Mouse (Mus musculus) CH12.LX (cell line): ENCODE data around the gene Tnnt2. TPM values are rescaled to one million over a fixed set of nuclear protein-coding genes. Genes with fewer than 3 reads are reported as not detected.

Experiments used
- DNase-seq: peaks from one replicate; pipeline ENCODE4 v3.0.0-alpha.2; 2013; ENCODE audit errors: extremely low read depth
- H3K27ac ChIP-seq: 2 replicates; pipeline ENCODE4 v1.5.1; 2012; ENCODE audit warnings: low read depth, mild to moderate bottlenecking, control low read depth, moderate library complexity; ENCODE audit not compliant: insufficient read depth
- H3K27me3 ChIP-seq: replicated peaks from 2 replicates; pipeline ENCODE3; 2012; ENCODE audit warnings: inconsistent platforms
- H3K36me3 ChIP-seq, 2 experiments: replicated peaks in 1 of 2; 2 replicates each; pipeline versions ENCODE3 to v1.6.1; 2012; ENCODE audit warnings: inconsistent platforms in 1 of 2, low read length in 1 of 2, mild to moderate bottlenecking in 1 of 2, mixed read lengths in 1 of 2, moderate library complexity in 1 of 2; ENCODE audit not compliant: control insufficient read depth in 1 of 2, insufficient read depth in 1 of 2
- H3K4me1 ChIP-seq, 2 experiments: 2 replicates each; pipeline ENCODE4 v1.6.1; 2012; ENCODE audit warnings: inconsistent platforms in 1 of 2, moderate library complexity in 1 of 2; ENCODE audit not compliant: insufficient read depth in 2 of 2, control insufficient read depth in 1 of 2
- H3K4me2 ChIP-seq: 2 replicates; pipeline ENCODE4 v1.6.1; 2012; ENCODE audit warnings: low read depth, mild to moderate bottlenecking, control low read depth; ENCODE audit not compliant: poor library complexity, insufficient read depth, severe bottlenecking
- H3K4me3 ChIP-seq, 3 experiments: fragments of 150-350 bp in 1 of 3; sonication (generic) in 1 of 3; replicated peaks in 1 of 3; 2 replicates each; pipeline versions ENCODE3 to v1.5.1; 2011 to 2012; ENCODE audit warnings: low read depth in 2 of 3, low read length in 2 of 3, mild to moderate bottlenecking in 2 of 3, moderate library complexity in 2 of 3, control low read depth in 1 of 3, improper control_type of control experiment in 1 of 3, inconsistent platforms in 1 of 3, mixed read lengths in 1 of 3; ENCODE audit not compliant: poor library complexity in 1 of 3
- H3K79me2 ChIP-seq: replicated peaks from 2 replicates; pipeline ENCODE4 v1.6.1; 2012; ENCODE audit warnings: mild to moderate bottlenecking, moderate library complexity; ENCODE audit not compliant: control insufficient read depth, poor library complexity, insufficient read depth, severe bottlenecking; ENCODE audit errors: extremely low read depth
- H3K9ac ChIP-seq: 2 replicates; pipeline ENCODE4 v1.6.1; 2012; ENCODE audit warnings: low read depth, mild to moderate bottlenecking, control low read depth, moderate library complexity; ENCODE audit not compliant: insufficient read depth
- H3K9me3 ChIP-seq: replicated peaks from 2 replicates; pipeline ENCODE3; 2012; ENCODE audit warnings: low read length, inconsistent platforms, mixed read lengths
- BHLHE40 ChIP-seq: IDR thresholded peaks from 2 replicates; pipeline ENCODE4 v1.6.1; 2011; ENCODE audit warnings: mild to moderate bottlenecking, low read depth, low read length, improper control_type of control experiment
- E2F4 ChIP-seq: IDR thresholded peaks from 2 replicates; pipeline ENCODE4 v1.6.1; 2011; ENCODE audit warnings: low read depth, low read length, improper control_type of control experiment; ENCODE audit not compliant: insufficient replicate concordance
- EP300 ChIP-seq: IDR thresholded peaks from 2 replicates; pipeline ENCODE4 v1.6.1; 2011; ENCODE audit warnings: low read length, improper control_type of control experiment
- ETS1 ChIP-seq: conservative IDR thresholded peaks from 2 replicates; pipeline ENCODE4 v1.6.1; 2012; ENCODE audit warnings: low read depth, mild to moderate bottlenecking, inconsistent platforms, low read length, improper control_type of control experiment, moderate library complexity
- GABPA ChIP-seq: IDR thresholded peaks from 2 replicates; pipeline ENCODE4 v1.6.1; 2012; ENCODE audit warnings: low read depth, low read length, improper control_type of control experiment, inconsistent platforms; ENCODE audit not compliant: insufficient replicate concordance
- HCFC1 ChIP-seq: IDR thresholded peaks from 2 replicates; pipeline ENCODE4 v1.6.1; 2012; ENCODE audit warnings: low read depth, mild to moderate bottlenecking, inconsistent platforms, low read length, improper control_type of control experiment
- IRF4 ChIP-seq: IDR thresholded peaks from 2 replicates; pipeline ENCODE4 v1.6.1; 2014; ENCODE audit warnings: low read depth, mild to moderate bottlenecking, inconsistent platforms, low read length, improper control_type of control experiment
- JUND ChIP-seq: conservative IDR thresholded peaks from 2 replicates; pipeline ENCODE4 v1.6.1; 2011; ENCODE audit warnings: low read depth, low read length, improper control_type of control experiment
- KAT2A ChIP-seq: IDR thresholded peaks from 2 replicates; pipeline ENCODE4 v1.6.1; 2012; ENCODE audit warnings: low read length, improper control_type of control experiment, inconsistent platforms; ENCODE audit not compliant: insufficient replicate concordance
- MAFK ChIP-seq: IDR thresholded peaks from 2 replicates; pipeline ENCODE4 v1.6.1; 2011; ENCODE audit warnings: low read length, improper control_type of control experiment; ENCODE audit not compliant: insufficient replicate concordance
- MAX ChIP-seq: IDR thresholded peaks from 2 replicates; pipeline ENCODE4 v1.6.1; 2011; ENCODE audit warnings: low read length, improper control_type of control experiment
- MXI1 ChIP-seq: IDR thresholded peaks from 2 replicates; pipeline ENCODE4 v1.6.1; 2011; ENCODE audit warnings: mild to moderate bottlenecking, low read depth, low read length, improper control_type of control experiment
- MYC ChIP-seq: IDR thresholded peaks from 2 replicates; pipeline ENCODE4 v1.6.1; 2011; ENCODE audit warnings: low read depth, mild to moderate bottlenecking, improper control_type of control experiment, low read length
- PAX5 ChIP-seq: IDR thresholded peaks from 2 replicates; pipeline ENCODE4 v1.6.1; 2012; ENCODE audit warnings: low read length, inconsistent platforms, mixed read lengths
- POLR2A ChIP-seq: IDR thresholded peaks from 2 replicates; pipeline ENCODE4 v1.6.1; 2011; ENCODE audit warnings: low read depth, mild to moderate bottlenecking, improper control_type of control experiment, low read length
- POLR2AphosphoS2 ChIP-seq: IDR thresholded peaks from 2 replicates; pipeline ENCODE4 v1.6.1; 2011; ENCODE audit warnings: low read depth, low read length, improper control_type of control experiment
- RAD21 ChIP-seq: IDR thresholded peaks from 2 replicates; pipeline ENCODE4 v1.6.1; 2011; ENCODE audit warnings: low read depth, mild to moderate bottlenecking, low read length, improper control_type of control experiment, moderate library complexity
- SMC3 ChIP-seq: IDR thresholded peaks from 2 replicates; pipeline ENCODE4 v1.6.1; 2011; ENCODE audit warnings: low read depth, low read length, improper control_type of control experiment
- TCF12 ChIP-seq: IDR thresholded peaks from 2 replicates; pipeline ENCODE4 v1.6.1; 2014; ENCODE audit warnings: low read depth, mild to moderate bottlenecking, inconsistent platforms, low read length, improper control_type of control experiment
- UBTF ChIP-seq: IDR thresholded peaks from 2 replicates; pipeline ENCODE4 v1.6.1; 2012; ENCODE audit warnings: low read depth, mild to moderate bottlenecking, inconsistent platforms, low read length, improper control_type of control experiment, moderate library complexity
- USF2 ChIP-seq: conservative IDR thresholded peaks from 2 replicates; pipeline ENCODE4 v1.6.1; 2011; ENCODE audit warnings: low read depth, low read length, improper control_type of control experiment
- ZKSCAN1 ChIP-seq: IDR thresholded peaks from 2 replicates; pipeline ENCODE4 v1.6.1; 2012; ENCODE audit warnings: low read depth, inconsistent platforms, low read length, improper control_type of control experiment, borderline replicate concordance
- ZMIZ1 ChIP-seq: IDR thresholded peaks from 2 replicates; pipeline ENCODE4 v1.6.1; 2012; ENCODE audit warnings: low read depth, mild to moderate bottlenecking, inconsistent platforms, low read length, improper control_type of control experiment
- ZNF384 ChIP-seq: IDR thresholded peaks from 2 replicates; pipeline ENCODE4 v1.6.1; 2012; ENCODE audit warnings: low read depth, low read length, improper control_type of control experiment, inconsistent platforms
- dilution Hi-C: fragments of 300-500 bp; cut with MboI; formaldehyde crosslinking; loops from 2 replicates; pipeline ENCODE4 v1.14.3; 2020; ENCODE audit warnings: low sequenced_read_pairs; ENCODE audit not compliant: extremely low pct_unique_long_range_greater_than_20kb, extremely low pct_ligation_motif_present
- in situ Hi-C: fragments of 300-500 bp; cut with MboI; formaldehyde crosslinking; loops from 3 replicates; pipeline ENCODE4 v1.14.3; 2019; ENCODE audit warnings: low sequenced_read_pairs, low pct_ligation_motif_present, low pct_unique_long_range_greater_than_20kb, mixed read lengths
- polyA plus RNA-seq: library from polyadenylated mRNA; unstranded; fragments of >175 nt; gene quantifications from 2 replicates; pipeline ENCODE4 v1.2.1, GENCODE M21; 2012; ENCODE audit warnings: low read depth; ENCODE audit not compliant: insufficient read length
- total RNA-seq, 2 experiments: library from RNA; depleted of rRNA; stranded (reverse); fragments of 300-350 nt in 1 of 2; fragments of >200 nt in 1 of 2; gene quantifications; 2 replicates each; pipeline ENCODE4 v1.2.3; 2012 to 2014

The Tnnt2 gene
- total and polyA plus RNA-seq, 3 experiments = 3.6 to 31.1 (median 8.6) TPM

DNA sequence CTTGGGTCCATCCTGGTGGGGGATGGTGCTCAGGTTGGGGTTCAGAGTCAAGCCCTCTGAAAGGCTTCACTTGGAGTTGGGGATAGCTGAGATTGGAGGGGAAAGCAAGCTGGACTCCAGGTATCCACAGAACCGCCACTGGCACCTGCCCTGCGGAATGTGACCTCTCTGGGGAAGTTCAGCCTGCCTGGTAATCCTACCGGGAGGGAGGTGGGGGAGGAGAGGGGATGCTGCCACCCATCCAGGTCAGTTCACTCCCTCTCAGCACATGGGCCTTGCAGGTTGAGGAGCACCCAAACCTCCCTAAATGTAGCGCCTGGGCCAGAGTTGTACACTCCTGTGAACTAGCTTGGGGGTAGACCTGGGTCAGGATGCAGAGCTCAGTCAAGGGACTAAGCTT lies 19.9 kb downstream of the Tnnt2 start:
- Histone ChIP-seq H3K4me1 (peaks cover 2 to 5% of the 10 kb centered on the region in 2 experiments; a peak in 3 of 4 replicates), H3K4me2 (no peak overlapping the region), H3K79me2 (no peaks in the 10 kb centered on the region), H3K9me3 (no peaks in the 10 kb centered on the region), H3K27ac (no peak overlapping the region), H3K4me3 (no peak overlapping the region), H3K36me3 (peaks cover 0 to 9% of the 10 kb centered on the region in 2 experiments), H3K27me3 (peaks cover 33% of the 10 kb centered on the region), H3K9ac (no peak overlapping the region)
- TF ChIP-seq POLR2AphosphoS2 (no peak), POLR2A (no peak), ZKSCAN1 (no peak), USF2 (no peak), TCF12 (no peak), PAX5 (no peak), JUND (no peak), E2F4 (no peak), BHLHE40 (no peak), ZNF384 (no peak), HCFC1 (no peak), MAFK (no peak)
- in situ Hi-C loops (no loop called here), dilution Hi-C loops (no loop called here)
- no peak for DNase-seq

- dilution Hi-C loops = no loop called here
- TF ChIP-seq GABPA = no peak
- no peak for TF ChIP-seq MYC
Measured at GRCm38 (mm10) chr1:135857137-135857775, 21.1 kb downstream of the Tnnt2 start.

DNA sequence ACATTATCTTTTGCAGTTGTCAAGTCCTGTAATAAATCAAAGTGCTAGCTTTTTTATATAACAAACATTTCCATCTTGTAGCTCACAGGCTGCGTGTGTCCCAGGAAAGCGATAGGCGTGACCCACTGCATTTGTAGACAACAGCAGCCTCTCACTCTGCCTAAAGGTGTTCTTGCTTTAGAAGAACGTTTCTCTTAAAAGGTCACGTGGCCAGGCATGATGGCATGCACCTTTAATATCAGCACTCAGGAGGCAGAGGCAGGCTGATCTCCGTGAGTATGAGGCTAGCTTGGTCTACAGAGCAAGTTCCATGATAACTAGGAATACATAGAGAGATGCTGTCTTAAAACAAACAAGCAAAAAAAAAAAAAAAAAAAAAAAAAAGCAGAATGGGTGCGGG lies 22.4 kb downstream of the Tnnt2 start:
- Histone ChIP-seq H3K9ac (no peak overlapping the region), H3K79me2 (no peaks in the 10 kb centered on the region), H3K9me3 (no peaks in the 10 kb centered on the region), H3K27me3 (peaks cover 57% of the 10 kb centered on the region), H3K4me1 (peaks cover 3 to 13% of the 10 kb centered on the region in 2 experiments; a peak in 3 of 4 replicates), H3K4me3 (no peak overlapping the region), H3K36me3 (no peaks in the 10 kb centered on the region), H3K27ac (no peak overlapping the region), H3K4me2 (no peak overlapping the region)
- in situ Hi-C loops = no loop called here
- dilution Hi-C loops = no loop called here
- DNase-seq = no peak
- TF ChIP-seq HCFC1 (no peak), UBTF (no peak), TCF12 (no peak), POLR2A (no peak), ETS1 (no peak), KAT2A (no peak), ZMIZ1 (no peak), GABPA (no peak), EP300 (no peak), SMC3 (no peak), MAX (no peak), JUND (no peak), IRF4 (no peak), MXI1 (no peak), RAD21 (no peak)

More at GRCm38 (mm10) chr1:135857137-135857775, 21.1 kb downstream of the Tnnt2 start:
- Histone ChIP-seq H3K4me3 (no peak overlapping the region), H3K79me2 (no peaks in the 10 kb centered on the region), H3K9me3 (no peaks in the 10 kb centered on the region), H3K4me2 (no peak overlapping the region), H3K27me3 (peaks cover 45% of the 10 kb centered on the region), H3K4me1 (peaks cover 3 to 13% of the 10 kb centered on the region in 2 experiments; a peak in 3 of 4 replicates), H3K27ac (no peak overlapping the region), H3K36me3 (no peaks in the 10 kb centered on the region), H3K9ac (no peak overlapping the region)
- no peak for DNase-seq
- in situ Hi-C loops = no loop called here
